Mouse (Mus musculus): ENCODE data around the gene Ctnna2.

Gene Ctnna2

GRCm38 (mm10) chr6:77430381-77430780 is 549.1 kb downstream of the Ctnna2 start:
- in situ Hi-C loops (cut with MboI, MseI), result no loop called here

DNA sequence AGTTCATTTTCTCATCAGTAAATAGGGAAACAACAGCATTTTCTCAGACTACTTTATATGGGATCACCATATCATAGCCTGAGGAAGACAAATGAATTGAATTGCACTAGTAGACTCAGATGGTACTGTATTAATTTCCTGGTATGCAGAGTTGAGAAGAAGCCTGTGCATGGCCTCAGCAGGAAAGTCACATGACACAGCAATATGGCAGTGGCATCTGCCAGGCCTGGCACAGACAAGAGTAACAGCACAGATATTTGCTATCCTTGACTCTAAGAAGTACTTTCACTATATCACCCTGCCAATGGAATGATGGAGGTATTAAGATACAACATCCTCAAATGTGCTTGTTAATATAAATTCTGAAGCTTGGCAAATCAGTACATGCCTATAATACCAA is 553.8 kb downstream of the Ctnna2 start:
- in situ Hi-C loops (cut with MboI, MseI), result loop anchor here (10.0 kb wide), 1 partner anchor 591 kb away; no protein-coding TSS in a partner anchor

- in situ Hi-C loops (cut with MboI, MseI), result loop anchor here (10.0 kb wide), 1 partner anchor 590 kb away; no protein-coding TSS in a partner anchor
These were observed 554.7 kb downstream of the Ctnna2 start for GRCm38 (mm10) chr6:77424826-77425225.

DNA sequence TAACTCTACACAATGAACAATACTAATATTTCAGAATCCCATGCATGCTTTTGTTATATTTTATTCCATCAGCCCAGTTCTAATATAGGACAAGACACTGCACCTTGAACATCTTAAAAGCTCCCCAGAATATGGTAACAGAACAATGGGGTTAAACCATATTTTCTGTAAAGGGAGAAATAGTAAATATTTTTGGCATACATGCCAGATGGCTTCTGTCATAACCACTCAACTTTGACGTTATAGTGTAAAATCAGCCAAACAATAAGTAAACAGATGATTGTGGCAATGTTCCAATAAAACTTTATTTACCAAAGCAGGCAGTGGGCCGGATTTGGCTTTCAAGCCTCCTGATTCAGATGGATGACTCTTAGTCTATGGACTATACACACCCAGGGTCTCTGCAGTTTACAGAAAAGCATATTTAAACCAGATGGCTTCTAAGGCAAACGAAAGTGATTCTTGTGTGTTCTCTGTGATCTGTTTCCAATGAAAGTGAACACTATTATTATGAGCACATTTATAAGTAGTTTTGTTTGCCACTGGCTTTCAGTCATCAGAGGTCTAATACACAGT is 557.8 kb downstream of the Ctnna2 start:
- in situ Hi-C loops (cut with MboI, MseI), result loop anchor here (10.0 kb wide), 1 partner anchor 587 kb away; no protein-coding TSS in a partner anchor

- in situ Hi-C loops (cut with MboI, MseI), result no loop called here
These were observed 562.5 kb downstream of the Ctnna2 start for GRCm38 (mm10) chr6:77416999-77417398.

DNA sequence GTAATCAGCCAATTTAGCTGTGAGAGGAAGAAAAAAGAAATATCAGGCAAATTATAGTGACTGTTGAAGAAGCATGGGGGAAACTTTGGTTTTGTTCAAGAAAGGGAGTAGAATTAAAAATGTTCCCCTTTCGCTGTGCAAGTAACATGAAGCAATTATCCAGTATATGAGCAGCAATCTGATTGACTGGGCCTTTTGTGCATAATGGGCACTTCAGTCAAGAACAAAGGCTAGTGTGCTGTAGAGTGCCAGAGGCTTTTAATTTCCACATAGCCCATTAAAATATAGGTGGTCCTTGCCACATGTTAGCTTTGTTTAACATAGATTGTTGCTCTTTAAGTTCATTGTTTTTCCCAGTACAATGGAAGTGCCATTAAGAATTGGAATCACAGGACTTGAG is 566.0 kb downstream of the Ctnna2 start:
- in situ Hi-C loops (cut with MboI, MseI), result no loop called here

DNA sequence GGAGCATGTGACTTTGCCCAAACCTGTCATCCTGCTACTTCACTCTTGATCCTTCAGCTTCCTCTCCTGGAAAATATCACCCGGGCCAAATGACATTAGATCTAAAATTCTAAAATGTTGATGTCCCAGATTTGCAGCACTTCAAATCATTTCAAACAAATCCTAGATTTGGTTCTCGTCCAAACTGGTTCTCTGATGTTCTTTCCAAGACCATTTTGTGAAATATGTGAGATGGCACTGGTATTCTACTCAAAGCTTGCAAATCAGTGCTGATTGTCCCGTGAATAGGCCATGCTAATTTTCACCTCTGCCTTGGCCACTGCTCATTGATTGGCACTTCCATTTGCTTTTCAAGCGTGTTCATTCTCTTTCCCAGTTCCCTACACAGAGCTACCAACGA is 571.0 kb downstream of the Ctnna2 start:
- in situ Hi-C loops (cut with MboI, MseI), result no loop called here

- in situ Hi-C loops (cut with MboI, MseI), result no loop called here
These were observed 578.7 kb downstream of the Ctnna2 start for GRCm38 (mm10) chr6:77400751-77401150.

DNA sequence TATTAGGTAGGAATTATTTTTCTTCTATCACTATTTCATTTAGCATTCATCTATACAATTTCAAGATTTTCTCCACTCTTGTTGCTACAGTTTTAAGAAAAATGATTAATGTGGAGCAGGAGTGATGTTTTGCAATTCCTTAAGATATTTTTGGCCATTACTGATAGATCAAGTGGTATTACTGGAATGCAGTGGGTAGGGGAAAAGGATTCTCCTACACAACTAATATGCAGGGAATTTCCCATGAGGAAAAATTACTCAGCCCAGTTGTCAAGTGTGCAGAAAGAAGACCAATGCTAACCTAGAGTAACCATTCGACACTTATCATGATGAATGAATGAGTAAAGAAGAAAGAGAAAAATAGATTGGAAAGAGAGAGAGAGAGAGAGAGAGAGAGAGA is 587.8 kb downstream of the Ctnna2 start:
- in situ Hi-C loops (cut with MboI, MseI), result no loop called here

DNA sequence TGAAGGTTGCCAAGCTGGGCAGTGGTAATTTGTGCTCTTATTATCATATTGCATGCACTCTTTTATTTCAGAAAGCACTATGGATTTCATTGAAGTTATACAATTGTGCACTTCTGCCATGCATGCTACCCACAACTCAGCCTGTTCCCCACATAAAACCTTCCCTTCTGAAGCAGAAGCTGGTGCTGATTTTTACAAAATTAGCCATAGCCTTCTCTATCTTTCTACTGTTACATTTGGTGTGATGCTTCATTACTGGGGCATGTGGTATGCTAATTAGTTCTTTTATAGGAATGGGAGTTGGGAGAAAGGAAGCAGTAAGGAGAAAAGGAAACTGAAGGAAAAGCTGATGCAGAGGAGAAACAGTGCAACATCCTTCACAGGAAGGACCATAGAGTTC is 598.2 kb downstream of the Ctnna2 start:
- in situ Hi-C loops (cut with MboI, MseI), result no loop called here

GRCm38 (mm10) chr6:77373132-77373531 is 606.4 kb downstream of the Ctnna2 start:
- in situ Hi-C loops (cut with MboI, MseI), result no loop called here

DNA sequence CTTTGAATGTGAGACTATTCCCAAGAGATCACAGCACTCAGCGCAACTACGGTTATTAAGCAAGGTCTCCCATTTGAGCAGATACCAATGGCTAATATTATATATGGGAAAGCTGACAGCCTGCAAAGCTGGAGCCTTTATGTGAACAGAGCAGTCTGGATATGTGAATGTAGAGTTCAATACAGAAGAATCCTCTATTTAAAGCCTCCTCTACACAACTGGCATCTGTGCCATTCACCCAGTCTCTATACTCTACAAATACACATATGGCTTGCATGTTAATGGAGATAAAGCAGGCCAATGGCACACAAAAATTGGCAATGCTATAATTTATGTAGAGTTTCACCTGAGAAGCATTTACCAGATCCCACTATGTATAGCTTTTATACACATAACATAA is 608.4 kb downstream of the Ctnna2 start:
- in situ Hi-C loops (cut with MboI, MseI), result no loop called here

DNA sequence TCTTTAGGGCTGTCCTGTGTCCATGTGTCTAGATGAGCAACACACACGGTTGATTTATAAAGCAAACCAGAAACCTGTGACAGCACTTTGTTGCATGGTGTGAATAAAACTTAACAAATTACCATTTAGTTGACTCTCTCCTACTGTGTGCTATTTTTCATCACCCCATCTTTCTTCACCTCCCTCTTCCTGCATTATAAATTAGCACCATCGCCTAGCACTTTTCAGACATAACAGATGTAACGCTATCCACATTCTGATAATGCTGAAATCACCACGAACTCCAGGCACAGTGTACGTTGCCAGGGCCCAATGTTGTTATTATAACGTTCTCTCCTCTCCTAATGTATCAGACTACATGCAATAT is 621.0 kb downstream of the Ctnna2 start:
- in situ Hi-C loops (cut with MboI, MseI), result no loop called here

GRCm38 (mm10) chr6:77357748-77358470 is 621.6 kb downstream of the Ctnna2 start:
- in situ Hi-C loops (cut with MboI, MseI), result no loop called here

DNA sequence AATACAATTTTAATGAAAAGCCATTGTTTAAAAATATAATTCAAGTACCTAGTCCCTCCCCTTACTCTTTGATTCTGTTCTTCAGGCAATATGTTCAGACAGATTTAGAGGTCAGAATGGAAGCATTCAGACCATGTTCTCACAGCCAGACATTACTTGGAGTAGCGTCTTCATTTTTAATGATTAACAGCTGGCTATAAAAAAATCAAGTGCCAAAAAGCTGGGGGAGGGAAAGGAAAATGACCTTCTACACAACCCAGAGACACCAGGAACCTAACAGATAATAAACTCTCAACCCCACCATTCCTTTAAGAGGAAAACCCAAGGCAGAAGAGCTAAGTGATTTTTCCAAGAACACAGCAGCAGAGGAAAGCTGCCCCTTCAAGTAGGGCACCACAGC is 624.7 kb downstream of the Ctnna2 start:
- in situ Hi-C loops (cut with MboI, MseI), result no loop called here

DNA sequence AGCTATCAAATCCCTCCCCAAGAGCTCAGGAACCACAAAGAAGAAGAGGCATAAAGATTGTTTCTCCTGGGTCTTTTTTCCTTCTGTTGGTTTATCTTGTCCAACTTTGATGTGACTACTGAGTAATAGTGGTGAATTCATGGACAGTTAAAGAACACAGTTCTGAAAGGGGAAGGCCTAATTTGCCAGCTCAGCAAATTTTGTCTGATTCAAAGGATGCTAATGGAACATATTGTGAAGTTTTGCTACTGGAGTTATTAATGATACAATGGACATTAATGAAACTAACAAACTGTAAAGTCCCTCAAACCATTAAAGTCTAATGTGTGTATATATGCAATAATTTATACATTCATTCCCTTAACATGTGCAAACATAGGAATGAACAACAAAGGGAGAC is 635.7 kb downstream of the Ctnna2 start:
- in situ Hi-C loops (cut with MboI, MseI), result no loop called here

- in situ Hi-C loops (cut with MboI, MseI), result no loop called here
These were observed 644.0 kb downstream of the Ctnna2 start for GRCm38 (mm10) chr6:77335537-77335936.

- in situ Hi-C loops (cut with MboI, MseI), result no loop called here
These were observed 654.8 kb downstream of the Ctnna2 start for GRCm38 (mm10) chr6:77324748-77325147.

- in situ Hi-C loops (cut with MboI, MseI), result no loop called here
These were observed 655.2 kb downstream of the Ctnna2 start for GRCm38 (mm10) chr6:77324327-77324726.

DNA sequence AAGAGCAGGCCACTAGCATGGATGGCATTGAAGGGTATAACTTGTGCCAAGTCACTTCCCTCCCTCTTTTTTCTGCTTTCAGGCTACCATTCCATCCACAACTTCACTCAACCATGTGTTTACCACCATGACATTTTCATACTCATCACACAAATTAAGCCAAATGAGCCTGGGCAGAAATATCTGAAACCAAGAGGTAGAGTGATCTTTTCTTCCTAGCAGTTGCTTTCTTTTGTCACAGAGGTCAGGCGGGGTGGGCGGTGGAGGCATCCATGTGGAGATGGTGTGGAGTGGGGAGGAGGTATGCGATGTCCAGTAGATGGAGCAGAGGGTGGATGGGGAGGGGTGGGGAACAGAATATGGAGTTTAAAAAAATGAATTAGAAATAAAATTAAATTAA is 672.7 kb downstream of the Ctnna2 start:
- in situ Hi-C loops (cut with MboI, MseI), result no loop called here

- in situ Hi-C loops (cut with MboI, MseI), result no loop called here
These were observed 678.2 kb downstream of the Ctnna2 start for GRCm38 (mm10) chr6:77301305-77301704.

DNA sequence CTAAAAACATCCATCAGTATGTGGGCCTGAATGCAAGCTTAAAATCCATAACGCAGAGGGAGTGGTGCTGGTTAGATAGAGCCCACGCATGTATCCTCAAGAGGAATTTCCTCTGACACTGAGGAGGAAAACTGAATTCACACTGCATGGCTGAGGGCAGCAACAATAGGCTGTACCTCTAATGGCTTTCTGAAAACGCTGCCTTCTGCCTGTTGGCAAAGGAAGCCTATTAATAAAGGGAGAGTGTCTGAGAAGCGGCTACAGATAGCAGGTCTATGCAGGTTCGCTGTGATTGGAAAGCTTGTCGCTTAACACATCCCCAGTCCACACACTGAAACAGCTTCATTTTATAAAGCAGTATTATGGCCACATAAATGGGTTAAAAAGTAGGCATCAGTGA is 688.1 kb downstream of the Ctnna2 start:
- in situ Hi-C loops (cut with MboI, MseI), result no loop called here

GRCm38 (mm10) chr6:77288402-77288801 is 691.1 kb downstream of the Ctnna2 start:
- in situ Hi-C loops (cut with MboI, MseI), result no loop called here

DNA sequence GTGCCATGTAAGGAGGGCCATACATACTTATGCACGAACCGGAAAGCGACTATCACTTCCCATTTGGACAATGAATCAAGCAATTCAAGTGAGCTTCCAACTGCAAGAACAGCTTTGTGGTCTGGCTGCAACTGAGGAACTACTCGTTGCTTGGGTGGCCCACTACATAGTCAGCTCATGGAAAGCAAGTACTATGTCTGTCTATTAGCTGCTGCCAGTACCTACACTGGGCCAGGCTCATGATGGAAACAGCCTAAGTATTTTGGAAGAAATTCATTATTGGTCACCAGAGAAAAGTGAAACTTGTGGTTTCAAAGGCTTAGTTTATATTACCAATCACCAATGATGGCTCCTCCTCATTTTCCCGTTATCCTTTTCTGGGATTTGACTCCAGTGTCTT is 693.2 kb downstream of the Ctnna2 start:
- in situ Hi-C loops (cut with MboI, MseI), result no loop called here
